Comparison of ENCODE assay signal across 11 mouse cellular contexts in the genomic region with DNA sequence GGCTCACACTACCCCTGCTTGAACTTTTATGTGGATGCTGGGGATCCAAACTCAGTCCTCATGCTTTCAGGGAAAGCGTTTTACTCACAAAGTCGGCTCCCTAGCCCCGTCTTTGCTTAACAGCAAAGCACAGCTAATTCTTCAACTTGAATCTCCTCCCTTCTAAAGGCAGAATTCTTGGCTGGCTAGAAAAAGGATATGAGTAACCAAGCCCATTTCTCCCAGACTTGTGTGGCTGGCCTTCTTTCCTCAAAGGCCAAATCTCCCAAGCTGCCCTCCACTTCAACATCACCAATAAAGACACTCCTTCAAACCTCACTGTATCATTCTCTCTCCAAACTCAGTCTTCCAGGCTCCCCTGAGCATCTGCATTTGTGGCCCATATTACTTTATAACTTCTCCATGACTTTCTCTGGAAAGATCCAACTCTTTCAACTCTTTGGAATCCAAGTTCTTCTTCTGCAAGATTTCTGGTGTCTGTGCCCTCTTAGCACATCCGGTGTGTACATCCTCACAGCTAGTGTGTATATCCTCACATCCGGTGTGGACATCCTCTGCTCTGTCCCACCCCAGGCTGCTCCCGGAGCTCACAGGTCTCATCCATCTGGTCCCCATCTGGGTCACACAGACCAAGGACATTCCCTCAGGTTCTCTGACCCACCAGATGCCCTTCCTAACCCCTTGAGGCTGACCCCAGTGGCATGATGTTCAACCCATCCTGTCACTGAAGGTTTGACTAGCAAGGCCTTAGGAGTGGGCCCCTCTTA. TPM values are rescaled to one million over a fixed set of nuclear protein-coding genes. Genes with fewer than 3 reads are reported as not detected.
DNase-seq lines count a peak whose midpoint lies in the region; ATAC-seq and TF ChIP-seq lines count a peak whose summit lies in the region.
"Had no signal": no experiment of that assay in that cellular context is flagged by ENCODE, and none has a peak within 500 bp of the region (broad histone marks: within the 10 kb centered on the region; RNA-seq: fewer than 3 reads in every experiment).

No protein-coding gene starts in this region.

- no peak overlapping the region for H3K4me3 ChIP-seq in heart, adult 2 months
- H3K4me3 ChIP-seq in lung, postnatal 0 days (ENCODE audit: low read depth, low read length), result no peak overlapping the region
- H3K4me3 ChIP-seq in lung, adult 2 months (replicated peaks; ENCODE audit: extremely low read depth, low read depth, low read length), result no peak overlapping the region
- H3K4me3 ChIP-seq in intestine, postnatal 0 days (ENCODE audit: low read depth, low read length), result no peak overlapping the region
- H3K4me3 ChIP-seq in stomach, embryonic 15.5 days (replicated peaks), result no peak overlapping the region

- intact Hi-C loops in heart, adult 2 months (cut with DNase I), result no loop called here

- DNase-seq in heart, adult 2 months, result no peak
- no peak for DNase-seq in heart, adult 9 months (ENCODE audit: low spot score in 2 of 2)
- no peak for DNase-seq in lung, postnatal 0 days (ENCODE audit: low spot score)
- DNase-seq in lung, adult 2 months, result no peak
- no peak for DNase-seq in ovary, adult 18-20 months (ENCODE audit: low spot score)
- DNase-seq: kidney, postnatal 10 days; lung, postnatal 10 days had no signal

- H3K9ac ChIP-seq in heart, adult 2 months (ENCODE audit: low read depth, low read length), result no peak overlapping the region
- H3K9ac ChIP-seq in lung, postnatal 0 days (replicated peaks; ENCODE audit: low read depth), result no peak overlapping the region; the same call in 1 of the 2 replicates
- no peak overlapping the region; the same call in 1 of the 2 replicates for H3K9ac ChIP-seq in intestine, postnatal 0 days (ENCODE audit: low read depth, low read length)
- no peak overlapping the region for H3K9ac ChIP-seq in stomach, embryonic 15.5 days

- peak overlapping the region; percentile 57 for H3K27ac ChIP-seq in heart, adult 2 months
- peak overlapping the region; percentile 86 for H3K27ac ChIP-seq in lung, postnatal 0 days (ENCODE audit: low read length)
- peak overlapping the region; percentile 37; the same call in 1 of the 2 replicates for H3K27ac ChIP-seq in intestine, postnatal 0 days (ENCODE audit: low read depth, low read length)
- H3K27ac ChIP-seq in stomach, embryonic 15.5 days, result peak overlapping the region; percentile 51; the same call in 1 of the 2 replicates

- H3K9me3 ChIP-seq in lung, postnatal 0 days (ENCODE audit: low read length), result no peaks in the 10 kb centered on the region
- no peaks in the 10 kb centered on the region for H3K9me3 ChIP-seq in intestine, postnatal 0 days (ENCODE audit: control insufficient read depth)
- H3K9me3 ChIP-seq in stomach, embryonic 15.5 days, result no peaks in the 10 kb centered on the region

- peak; percentile 10; the same call in 1 of the 2 replicates for ATAC-seq in lung, postnatal 0 days
- ATAC-seq in intestine, postnatal 0 days, result no peak
- ATAC-seq in stomach, embryonic 15.5 days (ENCODE audit: insufficient read depth, low FRiP score, low read depth), result no peak
- no peak for ATAC-seq in erythroblast, adult 5-6 weeks (replicated peaks; ENCODE audit: low FRiP score, poor library complexity, severe bottlenecking)

- H3K4me1 ChIP-seq in heart, adult 2 months (ENCODE audit: control insufficient read depth, insufficient read depth, low read length), result peaks cover 12% of the 10 kb centered on the region
- H3K4me1 ChIP-seq in lung, postnatal 0 days (ENCODE audit: insufficient read depth, low read depth, low read length), result peaks cover 13% of the 10 kb centered on the region; the same call in 1 of the 2 replicates
- H3K4me1 ChIP-seq in lung, adult 2 months (ENCODE audit: control insufficient read depth, insufficient read depth, low read length), result peaks cover 19% of the 10 kb centered on the region
- H3K4me1 ChIP-seq in intestine, postnatal 0 days (replicated peaks; ENCODE audit: control insufficient read depth, insufficient read depth, low read length), result peaks cover 8% of the 10 kb centered on the region; the same call in 1 of the 2 replicates
- H3K4me1 ChIP-seq in stomach, embryonic 15.5 days, result peaks cover 28% of the 10 kb centered on the region

- no peaks in the 10 kb centered on the region for H3K79me2 ChIP-seq in heart, adult 2 months (replicated peaks; ENCODE audit: control insufficient read depth, insufficient read depth, low read length)

- peaks cover 5% of the 10 kb centered on the region for H3K36me3 ChIP-seq in heart, adult 2 months (ENCODE audit: control insufficient read depth, insufficient read depth, low read length)
- H3K36me3 ChIP-seq in lung, postnatal 0 days (ENCODE audit: insufficient read depth, low read length), result no peaks in the 10 kb centered on the region
- H3K36me3 ChIP-seq in intestine, postnatal 0 days (ENCODE audit: control insufficient read depth, insufficient read depth), result no peaks in the 10 kb centered on the region
- H3K36me3 ChIP-seq in stomach, embryonic 15.5 days, result no peaks in the 10 kb centered on the region

- no peaks in the 10 kb centered on the region for H3K27me3 ChIP-seq in heart, adult 2 months (ENCODE audit: control insufficient read depth, insufficient read depth, low read length)
- no peaks in the 10 kb centered on the region for H3K27me3 ChIP-seq in lung, postnatal 0 days (replicated peaks; ENCODE audit: insufficient read depth, low read length)
- H3K27me3 ChIP-seq in intestine, postnatal 0 days (replicated peaks; ENCODE audit: control insufficient read depth, insufficient read depth, low read length), result no peaks in the 10 kb centered on the region
- no peaks in the 10 kb centered on the region for H3K27me3 ChIP-seq in stomach, embryonic 15.5 days (replicated peaks)
- H3K27me3 ChIP-seq: CH12.LX had no signal

- H3K4me2 ChIP-seq in lung, postnatal 0 days (replicated peaks; ENCODE audit: low read depth, low read length), result no peak overlapping the region
- H3K4me2 ChIP-seq in intestine, postnatal 0 days (replicated peaks; ENCODE audit: low read depth), result no peak overlapping the region
- H3K4me2 ChIP-seq in stomach, embryonic 15.5 days, result no peak overlapping the region

- TF ChIP-seq CTCF in heart, adult 2 months (IDR thresholded peaks at IDR 0.05), result no peak
- no peak for TF ChIP-seq CTCF in lung, postnatal 0 days (IDR thresholded peaks at IDR 0.05)
- no peak for TF ChIP-seq CTCF in lung, adult 2 months (IDR thresholded peaks at IDR 0.05; ENCODE audit: insufficient read depth, low read length)
- no peak for TF ChIP-seq CTCF in intestine, postnatal 0 days (IDR thresholded peaks at IDR 0.05; ENCODE audit: low read depth)

- TF ChIP-seq POLR2A in heart, adult 2 months (IDR thresholded peaks at IDR 0.05; ENCODE audit: insufficient read depth, low read depth, low read length), result no peak
- TF ChIP-seq POLR2A in lung, adult 2 months (IDR thresholded peaks at IDR 0.05; ENCODE audit: borderline replicate concordance, extremely low read depth, low read depth, low read length), result no peak

- 52% methylated on average over 6 of the region's 6 CpGs for WGBS in heart, adult 2 months
- WGBS in lung, postnatal 0 days, result 60% methylated on average over 6 of the region's 6 CpGs
- WGBS in lung, adult 2 months, result 39% methylated on average over 6 of the region's 6 CpGs
- WGBS in intestine, postnatal 0 days, result 76% methylated on average over 6 of the region's 6 CpGs
- WGBS in stomach, embryonic 15.5 days, result 69% methylated on average over 6 of the region's 6 CpGs

- TF ChIP-seq EP300 in heart, adult 2 months (IDR thresholded peaks at IDR 0.05; ENCODE audit: insufficient read depth, low read depth, low read length), result no peak
- 0 out of 2 replicates have a peak, but pooled peaks have one; percentile 10 for TF ChIP-seq EP300 in lung, postnatal 0 days (IDR thresholded peaks at IDR 0.05)

RNA-seq across cellular contexts. Expression of gene Nedd4, which starts 18.3 kb away (rescaled TPM):
- 100 to 1,000 TPM; 317 to 357 TPM for total RNA-seq in heart, adult 2 months (2021)
- 129 and 289 TPM in 2 replicates for polyA plus RNA-seq in heart, adult 2 months (2012; rRNA removed)
- polyA plus RNA-seq in lung, postnatal 0 days (2015; fragmentation: Nextera tagmentation; extraction: Ambion mirVana), result 264 and 334 TPM in 2 replicates
- 98.5 and 165 TPM in 2 replicates for polyA plus RNA-seq in lung, adult 2 months (2012; rRNA removed)
- 142 and 160 TPM in 2 replicates for polyA plus RNA-seq in intestine, postnatal 0 days (2015; fragmentation: Nextera tagmentation; extraction: Ambion mirVana)
- 502 and 542 TPM in 2 replicates for polyA plus RNA-seq in stomach, embryonic 15.5 days (2015; fragmentation: Nextera tagmentation; extraction: Ambion mirVana)
- total RNA-seq in erythroblast, adult 5-6 weeks (2015; ENCODE audit: low replicate concordance), result 37.6 and 48.2 TPM in 2 replicates
- 51.9 and 56.2 TPM in 2 replicates for total RNA-seq in erythroblast, adult 5-6 weeks (2017; ENCODE audit: low replicate concordance)
